Mouse (Mus musculus) heart, embryonic 14.5 days (tissue): ENCODE measurements at regions not wholly inside any gene's neighbourhood (a gene's known extent, or its start where the extent isn't known, plus 50 kb on each side); places are given as distances from the start of the nearest gene placed in this dataset.

ENCODE experiments used
- ATAC-seq: fragments of 200-750 bp; cut with Nextera tagmentation; 2 replicates; pipeline ENCODE4 v1.8.0; 2017; ENCODE audit warnings: low read depth, moderate TSS enrichment; ENCODE audit not compliant: insufficient number of reproducible peaks, insufficient read depth, low FRiP score
- H3K27ac ChIP-seq, 2 experiments: fragments of 200-500 bp in 1 of 2; fragments of 300-500 bp in 1 of 2; sonication (generic) in 1 of 2; replicated peaks in 1 of 2; 2 replicates each; pipeline ENCODE4 v1.5.1; 2012 to 2014; ENCODE audit warnings: low read depth in 2 of 2, low read length in 2 of 2, control low read depth in 1 of 2, mild to moderate bottlenecking in 1 of 2, mixed read lengths in 1 of 2; ENCODE audit not compliant: control insufficient read depth in 1 of 2, insufficient read depth in 1 of 2
- H3K27me3 ChIP-seq: fragments of 300-500 bp; sonication (generic); 2 replicates; pipeline ENCODE4 v1.6.1; 2014; ENCODE audit warnings: mild to moderate bottlenecking, low read length, control low read depth; ENCODE audit not compliant: control insufficient read depth, insufficient read depth
- H3K36me3 ChIP-seq: fragments of 300-500 bp; sonication (generic); 2 replicates; pipeline ENCODE4 v1.6.1; 2014; ENCODE audit warnings: mild to moderate bottlenecking, control low read depth, low read length, mixed read lengths; ENCODE audit not compliant: control insufficient read depth, insufficient read depth
- H3K4me1 ChIP-seq, 2 experiments: fragments of 200-500 bp in 1 of 2; fragments of 300-500 bp in 1 of 2; sonication (generic) in 1 of 2; 2 replicates each; pipeline ENCODE4 v1.6.1; 2012 to 2014; ENCODE audit warnings: low read length in 2 of 2, control low read depth in 1 of 2, mixed read lengths in 1 of 2; ENCODE audit not compliant: control insufficient read depth in 2 of 2, insufficient read depth in 2 of 2
- H3K4me2 ChIP-seq: fragments of 300-500 bp; sonication (generic); 2 replicates; pipeline ENCODE4 v1.6.1; 2014; ENCODE audit warnings: mild to moderate bottlenecking, low read length
- H3K4me3 ChIP-seq, 2 experiments: fragments of 200-500 bp in 1 of 2; fragments of 300-500 bp in 1 of 2; sonication (generic) in 1 of 2; 2 replicates each; pipeline ENCODE4 v1.5.1; 2012 to 2014; ENCODE audit warnings: low read length in 2 of 2, mild to moderate bottlenecking in 2 of 2, control low read depth in 1 of 2, low read depth in 1 of 2, moderate library complexity in 1 of 2; ENCODE audit not compliant: control insufficient read depth in 1 of 2, insufficient read depth in 1 of 2
- H3K9ac ChIP-seq: fragments of 300-500 bp; sonication (generic); 2 replicates; pipeline ENCODE4 v1.6.1; 2014; ENCODE audit warnings: mild to moderate bottlenecking, low read length
- H3K9me3 ChIP-seq: fragments of 300-500 bp; sonication (generic); 2 replicates; pipeline ENCODE4 v1.6.1; 2016; ENCODE audit warnings: low read length, control low read depth; ENCODE audit not compliant: control insufficient read depth
- WGBS: fragments of 180-500 bp; shearing (Covaris S2); extraction: QIAGEN DNeasy Blood & Tissue Kit; methylation state at CpG from one replicate; pipeline ENCODE4 v1.1.7; 2014; 5-methylcytosine and 5-hydroxymethylcytosine counted together

- no peak overlapping the region for H3K4me2 ChIP-seq
- H3K27me3 ChIP-seq, result no peaks in the 10 kb centered on the region
- no peaks in the 10 kb centered on the region for H3K9me3 ChIP-seq
- WGBS, result 23% methylated on average over 6 of the region's 6 CpGs
- H3K4me1 ChIP-seq, result peaks cover 6 to 13% of the 10 kb centered on the region in 2 experiments; a peak in 3 of 4 replicates
- H3K4me3 ChIP-seq, result no peak overlapping the region
- H3K27ac ChIP-seq, result no peak overlapping the region
- no peak overlapping the region for H3K9ac ChIP-seq
- no peaks in the 10 kb centered on the region for H3K36me3 ChIP-seq
- 0 out of 2 replicates have a peak, but pooled peaks have one; percentile 21 for ATAC-seq
Observed at GRCm38 (mm10) chr15:61535644-61536331, 613.0 kb upstream of the A1bg start.

- ATAC-seq, result no peak
- no peaks in the 10 kb centered on the region for H3K36me3 ChIP-seq
- 58% methylated on average over 6 of the region's 6 CpGs for WGBS
- H3K27ac ChIP-seq, result 0 out of 4 replicates have a peak overlapping the region, but pooled peaks of 1 of the 2 experiments have one; percentile 12
- no peak overlapping the region for H3K4me2 ChIP-seq
- H3K9me3 ChIP-seq, result no peaks in the 10 kb centered on the region
- H3K27me3 ChIP-seq, result no peaks in the 10 kb centered on the region
- H3K4me1 ChIP-seq, result peaks cover 6 to 13% of the 10 kb centered on the region in 2 experiments; a peak in 3 of 4 replicates
- H3K4me3 ChIP-seq, result no peak overlapping the region
- no peak overlapping the region for H3K9ac ChIP-seq
Observed at GRCm38 (mm10) chr15:61535180-61535579, 612.4 kb upstream of the A1bg start.

- H3K9me3 ChIP-seq, result no peaks in the 10 kb centered on the region
- H3K27ac ChIP-seq, result no peak overlapping the region
- no peaks in the 10 kb centered on the region for H3K27me3 ChIP-seq
- no peak overlapping the region for H3K9ac ChIP-seq
- H3K4me2 ChIP-seq, result no peak overlapping the region
- 65% methylated on average over 7 of the region's 7 CpGs for WGBS
- H3K4me1 ChIP-seq, result peaks cover 6 to 13% of the 10 kb centered on the region in 2 experiments; a peak in 3 of 4 replicates
- H3K4me3 ChIP-seq, result no peak overlapping the region
- ATAC-seq, result no peak
- no peaks in the 10 kb centered on the region for H3K36me3 ChIP-seq
Observed at GRCm38 (mm10) chr15:61532808-61533207, 610.0 kb upstream of the A1bg start.

GRCm38 (mm10) chr15:61532040-61532439 lies 609.2 kb upstream of the A1bg start:
- 61% methylated on average over 2 of the region's 2 CpGs for WGBS
- no peak overlapping the region for H3K27ac ChIP-seq
- no peaks in the 10 kb centered on the region for H3K27me3 ChIP-seq
- peaks cover 6 to 13% of the 10 kb centered on the region in 2 experiments; a peak in 3 of 4 replicates for H3K4me1 ChIP-seq
- ATAC-seq, result no peak
- H3K4me2 ChIP-seq, result no peak overlapping the region
- H3K36me3 ChIP-seq, result no peaks in the 10 kb centered on the region
- H3K9me3 ChIP-seq, result no peaks in the 10 kb centered on the region
- H3K4me3 ChIP-seq, result no peak overlapping the region
- H3K9ac ChIP-seq, result no peak overlapping the region

- no peak overlapping the region for H3K4me2 ChIP-seq
- H3K27me3 ChIP-seq, result no peaks in the 10 kb centered on the region
- ATAC-seq, result no peak
- no peaks in the 10 kb centered on the region for H3K9me3 ChIP-seq
- 0 out of 4 replicates have a peak, but pooled peaks cover 0 to 4% of the 10 kb centered on the region in 2 experiments for H3K4me1 ChIP-seq
- no peak overlapping the region for H3K27ac ChIP-seq
- 48% methylated on average over 2 of the region's 2 CpGs for WGBS
- H3K4me3 ChIP-seq, result no peak overlapping the region
- no peak overlapping the region for H3K9ac ChIP-seq
- H3K36me3 ChIP-seq, result no peaks in the 10 kb centered on the region
Observed at GRCm38 (mm10) chr15:61523036-61523435, 600.2 kb upstream of the A1bg start.

DNA sequence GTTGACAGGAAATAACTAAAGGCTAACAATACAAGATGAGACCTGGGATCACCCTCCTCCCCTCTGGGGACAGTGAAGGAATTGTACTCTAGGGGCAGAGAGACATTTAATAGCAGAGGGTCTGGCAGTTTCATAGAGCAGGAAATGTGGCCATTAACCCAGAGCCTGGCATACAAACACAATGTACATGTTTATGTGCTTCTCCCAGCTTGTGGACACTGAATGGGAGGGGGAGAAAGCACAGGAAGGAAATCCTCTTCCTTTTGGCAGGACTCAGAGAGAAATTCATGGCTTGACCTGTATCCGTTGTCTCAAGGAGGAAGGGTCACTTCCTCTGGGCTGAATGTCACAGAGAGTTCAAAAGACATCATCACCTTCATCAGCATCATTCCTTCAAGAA lies 594.5 kb upstream of the A1bg start:
- H3K9ac ChIP-seq, result no peak overlapping the region
- no peaks in the 10 kb centered on the region for H3K9me3 ChIP-seq
- H3K27me3 ChIP-seq, result no peaks in the 10 kb centered on the region
- H3K4me1 ChIP-seq, result no peaks in the 10 kb centered on the region
- H3K27ac ChIP-seq, result no peak overlapping the region
- H3K4me2 ChIP-seq, result no peak overlapping the region
- H3K36me3 ChIP-seq, result no peaks in the 10 kb centered on the region
- no peak for ATAC-seq
- WGBS, result 62% methylated on average over 1 of the region's 1 CpGs
- no peak overlapping the region for H3K4me3 ChIP-seq

- no peaks in the 10 kb centered on the region for H3K4me1 ChIP-seq
- H3K36me3 ChIP-seq, result no peaks in the 10 kb centered on the region
- no peak overlapping the region for H3K9ac ChIP-seq
- no peaks in the 10 kb centered on the region for H3K27me3 ChIP-seq
- ATAC-seq, result no peak
- H3K4me2 ChIP-seq, result no peak overlapping the region
- no peak overlapping the region for H3K4me3 ChIP-seq
- H3K9me3 ChIP-seq, result no peaks in the 10 kb centered on the region
- 45% methylated on average over 1 of the region's 1 CpGs for WGBS
- no peak overlapping the region for H3K27ac ChIP-seq
Observed at GRCm38 (mm10) chr15:61514324-61514723, 591.5 kb upstream of the A1bg start.

DNA sequence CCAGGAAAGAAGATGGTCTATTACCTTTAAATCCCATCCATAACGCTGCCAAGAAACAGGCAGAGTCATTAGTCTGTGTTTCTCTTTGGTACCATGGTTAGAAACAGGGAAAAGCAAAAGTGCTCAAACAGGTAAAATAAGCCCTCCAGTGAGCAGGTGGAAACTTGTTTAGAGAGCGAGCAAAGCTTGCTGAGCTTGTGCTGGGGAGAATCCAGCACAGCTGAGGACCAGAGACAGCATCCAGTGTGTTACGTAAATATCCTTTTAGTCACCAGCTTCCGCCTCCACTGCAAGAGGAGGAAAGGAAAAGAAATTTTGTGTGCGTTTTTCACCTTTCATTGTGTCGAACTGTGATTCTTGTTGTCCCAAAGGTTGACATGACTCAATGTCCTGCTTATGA lies 586.0 kb upstream of the A1bg start:
- WGBS, result 77% methylated on average over 6 of the region's 6 CpGs
- H3K27me3 ChIP-seq, result no peaks in the 10 kb centered on the region
- ATAC-seq, result no peak

More for the DNA sequence above, 586.0 kb upstream of the A1bg start:
- Histone ChIP-seq H3K9me3 (no peaks in the 10 kb centered on the region), H3K36me3 (no peaks in the 10 kb centered on the region), H3K27ac (no peak overlapping the region), H3K4me1 (no peaks in the 10 kb centered on the region), H3K4me2 (no peak overlapping the region), H3K9ac (no peak overlapping the region), H3K4me3 (no peak overlapping the region)
